15 mouse cellular contexts compared by ENCODE assay signal in genomic region chr11:4318011-4318410, GRCm38 (mm10).
"Had no signal": no experiment of that assay in that cellular context is flagged by ENCODE, and none has a peak within 500 bp of the region (broad histone marks: within the 10 kb centered on the region; RNA-seq: fewer than 3 reads in every experiment).

No protein-coding gene starts in this region.

- H3K4me2 ChIP-seq: limb, embryonic 13.5 days; neural tube, embryonic 13.5 days had no signal

- ATAC-seq: lung, postnatal 0 days had no signal

- H3K9me3 ChIP-seq: limb, embryonic 13.5 days; midbrain, embryonic 10.5 days; neural tube, embryonic 13.5 days had no signal

- H3K36me3 ChIP-seq: limb, embryonic 13.5 days; midbrain, embryonic 10.5 days; neural tube, embryonic 13.5 days had no signal

- H3K27ac ChIP-seq: layer of hippocampus, adult 2 months; limb, embryonic 13.5 days; liver, embryonic 14.5 days; midbrain, embryonic 10.5 days; neural tube, embryonic 13.5 days had no signal

- H3K27me3 ChIP-seq: limb, embryonic 13.5 days; neural tube, embryonic 13.5 days had no signal

- H3K9ac ChIP-seq: limb, embryonic 13.5 days; liver, embryonic 14.5 days; neural tube, embryonic 13.5 days had no signal

- H3K4me1 ChIP-seq: neural tube, embryonic 13.5 days had no signal

- DNase-seq: kidney, adult 18-20 months; kidney, postnatal 10 days; kidney, postnatal 4 days; left cerebral cortex, postnatal 4 days; midbrain, embryonic 14.5 days; retina, postnatal 1 day; right cerebral cortex, postnatal 14 days; thymus, postnatal 36 days had no signal

- H3K4me3 ChIP-seq: layer of hippocampus, adult 2 months; limb, embryonic 13.5 days; midbrain, embryonic 10.5 days; myocyte; neural tube, embryonic 13.5 days had no signal
